Mouse (Mus musculus): ENCODE results near the gene A030005L19Rik. TPM values are rescaled to one million over a fixed set of nuclear protein-coding genes. Genes with fewer than 3 reads are reported as not detected.

A030005L19Rik gene
- polyA plus RNA-seq, 1 experiment from 2014 or later: not detected

Other genes starting within 250 kb of the A030005L19Rik start
- gene Mff, start 188.4 kb upstream of the A030005L19Rik start, polyA plus RNA-seq (2015; fragmentation: Nextera tagmentation; extraction: Ambion mirVana): 196 and 200 TPM in 2 replicates
- gene Tm4sf20, start 144.9 kb upstream of the A030005L19Rik start, polyA plus RNA-seq (2015; fragmentation: Nextera tagmentation; extraction: Ambion mirVana): not detected in 2 replicates
- not detected in 2 replicates for gene Gm47791, start 142.1 kb upstream of the A030005L19Rik start, polyA plus RNA-seq (2015; fragmentation: Nextera tagmentation; extraction: Ambion mirVana)
- 30.8 and 31.4 TPM in 2 replicates for gene Agfg1, start 73.8 kb upstream of the A030005L19Rik start, polyA plus RNA-seq (2015; fragmentation: Nextera tagmentation; extraction: Ambion mirVana)
- gene A030014E15Rik, start 11.6 kb downstream of the A030005L19Rik start, polyA plus RNA-seq (2015; fragmentation: Nextera tagmentation; extraction: Ambion mirVana): not detected in 2 replicates
- not detected in 2 replicates for gene Gm6217, start 18.1 kb downstream of the A030005L19Rik start, polyA plus RNA-seq (2015; fragmentation: Nextera tagmentation; extraction: Ambion mirVana)
- not detected in 2 replicates for gene A030003K21Rik, start 30.1 kb downstream of the A030005L19Rik start, polyA plus RNA-seq (2015; fragmentation: Nextera tagmentation; extraction: Ambion mirVana)
- gene Gm7544, start 42.7 kb downstream of the A030005L19Rik start, polyA plus RNA-seq (2015; fragmentation: Nextera tagmentation; extraction: Ambion mirVana): not detected in 2 replicates
- gene Gm47955, start 47.0 kb downstream of the A030005L19Rik start, polyA plus RNA-seq (2015; fragmentation: Nextera tagmentation; extraction: Ambion mirVana): not detected in 2 replicates
- gene Gm47959, start 87.2 kb downstream of the A030005L19Rik start, polyA plus RNA-seq (2015; fragmentation: Nextera tagmentation; extraction: Ambion mirVana): not detected in 2 replicates
- gene Slc19a3, start 125.1 kb downstream of the A030005L19Rik start, polyA plus RNA-seq (2015; fragmentation: Nextera tagmentation; extraction: Ambion mirVana): 0.98 and 1.0 TPM in 2 replicates
- gene Krtap28-10, start 129.2 kb downstream of the A030005L19Rik start, polyA plus RNA-seq (2015; fragmentation: Nextera tagmentation; extraction: Ambion mirVana): not detected in 2 replicates
- not detected in 2 replicates for gene Gm47969, start 131.6 kb downstream of the A030005L19Rik start, polyA plus RNA-seq (2015; fragmentation: Nextera tagmentation; extraction: Ambion mirVana)
- gene A030005K14Rik, start 146.1 kb downstream of the A030005L19Rik start, polyA plus RNA-seq (2015; fragmentation: Nextera tagmentation; extraction: Ambion mirVana): not detected in 2 replicates
- not detected in 2 replicates for gene Krtap28-13, start 147.6 kb downstream of the A030005L19Rik start, polyA plus RNA-seq (2015; fragmentation: Nextera tagmentation; extraction: Ambion mirVana)
- not detected in 2 replicates for gene Ccl20, start 203.4 kb downstream of the A030005L19Rik start, polyA plus RNA-seq (2015; fragmentation: Nextera tagmentation; extraction: Ambion mirVana)
- gene Daw1, start 246.4 kb downstream of the A030005L19Rik start, polyA plus RNA-seq (2015; fragmentation: Nextera tagmentation; extraction: Ambion mirVana): 1.3 and 1.7 TPM in 2 replicates

Data from lung, embryonic 16.5 days (tissue).